Mouse (Mus musculus): ENCODE measurements around the gene Fstl4.

The Fstl4 gene

DNA sequence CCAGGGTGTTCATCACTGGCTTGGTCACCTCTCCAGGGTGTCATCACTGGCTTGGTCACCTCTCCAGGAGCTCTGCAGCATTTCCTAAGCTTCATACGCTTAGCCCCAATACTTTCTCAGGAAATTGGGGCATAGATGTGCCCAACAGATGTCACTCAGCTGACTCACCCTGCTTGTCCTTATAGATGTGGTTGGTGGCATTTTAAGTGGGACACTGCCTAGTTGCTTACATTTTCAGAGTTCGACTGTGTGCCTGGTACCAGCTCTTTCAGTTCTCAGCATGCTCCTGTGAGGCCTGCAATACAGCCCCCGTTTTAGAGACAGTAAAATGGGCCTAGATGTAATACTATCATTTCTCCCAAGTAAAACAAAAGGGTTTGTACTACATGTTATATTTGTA, 8.6 kb downstream of the Fstl4 start:
- DNase-seq = peak; percentile 34

DNA sequence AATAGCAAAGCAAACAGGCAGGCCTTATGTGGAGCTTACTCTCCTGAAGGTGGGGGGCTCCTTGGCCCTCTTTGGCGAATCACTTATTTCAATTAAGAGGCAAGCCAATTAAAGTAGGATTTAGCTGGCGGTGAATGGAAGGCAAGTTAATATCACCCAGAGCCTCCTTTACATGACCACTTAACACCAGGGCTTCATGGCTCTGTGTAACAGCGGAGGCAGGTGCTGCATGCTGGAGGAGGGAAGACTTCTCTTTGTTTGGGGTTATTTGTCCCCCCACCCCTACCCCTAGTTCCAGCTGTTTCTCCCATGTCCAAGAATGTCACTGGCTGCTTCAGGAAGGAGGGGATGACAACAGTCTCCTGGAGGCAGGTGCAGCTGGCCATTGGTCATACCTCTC, 10.9 kb downstream of the Fstl4 start:
- DNase-seq = no peak

DNA sequence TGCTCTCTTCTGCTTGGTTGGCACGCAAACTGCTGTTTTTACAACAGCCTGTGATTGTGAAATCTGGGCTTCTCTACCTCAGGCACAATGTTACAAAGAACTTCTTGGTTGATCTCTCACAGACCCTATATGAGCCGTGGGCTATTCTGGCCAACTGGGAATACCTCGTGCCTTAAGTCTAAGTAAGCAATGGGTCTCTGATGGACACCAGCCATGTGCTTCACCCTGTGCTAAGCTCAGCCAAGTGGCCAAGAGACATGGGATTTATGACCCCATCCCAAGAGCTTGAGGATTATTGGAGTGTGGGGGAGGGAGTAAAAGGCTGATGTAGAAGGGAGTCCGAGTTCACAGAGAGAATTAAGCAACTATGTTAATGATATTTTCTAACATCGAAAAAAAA, 18.0 kb downstream of the Fstl4 start:
- DNase-seq = no peak

DNA sequence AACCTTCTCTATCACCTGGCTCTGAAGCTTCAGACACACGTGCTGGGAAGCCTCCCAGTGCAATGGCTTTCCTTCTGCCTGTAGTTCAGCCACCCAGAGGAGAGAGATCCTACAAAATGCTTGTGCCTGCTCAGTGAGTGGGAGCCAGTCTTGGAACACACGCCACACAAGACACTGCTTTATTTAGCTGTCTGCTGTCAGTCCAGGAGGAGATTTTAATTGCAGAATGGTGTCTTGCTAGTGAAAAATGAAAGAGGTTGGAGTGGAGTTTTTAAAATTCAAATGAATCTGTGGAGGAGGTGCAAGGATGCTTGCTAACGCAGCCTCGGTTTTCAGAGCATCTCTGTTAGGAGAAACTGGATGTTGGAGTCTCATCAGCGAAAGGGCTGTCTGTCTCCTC, 29.9 kb downstream of the Fstl4 start:
- DNase-seq = no peak

DNA sequence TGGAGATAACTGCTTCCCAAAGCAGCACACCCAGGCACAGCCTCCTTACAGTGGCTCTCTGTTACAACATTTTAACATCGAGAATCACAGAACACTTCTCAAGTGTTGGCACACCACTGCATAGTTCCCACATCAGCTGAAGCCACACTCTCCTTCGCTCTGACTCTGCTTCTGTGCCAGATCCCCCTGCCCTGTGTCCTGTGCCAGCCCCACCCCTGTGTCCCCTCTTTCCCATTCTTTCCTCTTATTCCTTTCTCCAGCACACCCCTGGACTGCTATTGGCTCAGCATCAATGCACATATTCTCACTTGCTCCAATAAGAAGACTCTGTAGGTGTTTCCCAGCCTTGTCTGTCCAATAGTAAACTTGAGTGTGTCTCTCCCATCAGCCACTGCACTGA, 45.1 kb downstream of the Fstl4 start:
- peak; percentile 69 for DNase-seq

DNA sequence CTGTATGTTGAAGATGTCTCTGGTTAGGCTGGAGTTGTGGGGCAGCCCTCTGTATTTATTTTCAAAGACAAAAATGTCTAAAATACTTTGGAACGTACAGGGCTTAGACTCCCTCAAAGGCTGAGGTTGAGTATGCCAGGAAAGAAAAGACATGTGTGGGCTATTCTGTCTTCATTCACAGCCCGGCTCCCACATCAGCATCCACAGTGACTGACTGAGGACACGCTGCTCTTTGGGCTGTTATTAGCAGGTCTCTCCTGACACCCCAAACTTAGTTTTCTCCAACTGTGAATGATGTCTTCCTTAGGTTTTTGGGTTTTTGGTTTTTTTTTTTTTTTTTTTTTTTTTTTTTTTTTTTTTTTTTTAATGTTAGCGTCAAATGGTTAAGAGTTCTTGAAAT, 51.6 kb downstream of the Fstl4 start:
- peak; percentile 59 for DNase-seq

DNA sequence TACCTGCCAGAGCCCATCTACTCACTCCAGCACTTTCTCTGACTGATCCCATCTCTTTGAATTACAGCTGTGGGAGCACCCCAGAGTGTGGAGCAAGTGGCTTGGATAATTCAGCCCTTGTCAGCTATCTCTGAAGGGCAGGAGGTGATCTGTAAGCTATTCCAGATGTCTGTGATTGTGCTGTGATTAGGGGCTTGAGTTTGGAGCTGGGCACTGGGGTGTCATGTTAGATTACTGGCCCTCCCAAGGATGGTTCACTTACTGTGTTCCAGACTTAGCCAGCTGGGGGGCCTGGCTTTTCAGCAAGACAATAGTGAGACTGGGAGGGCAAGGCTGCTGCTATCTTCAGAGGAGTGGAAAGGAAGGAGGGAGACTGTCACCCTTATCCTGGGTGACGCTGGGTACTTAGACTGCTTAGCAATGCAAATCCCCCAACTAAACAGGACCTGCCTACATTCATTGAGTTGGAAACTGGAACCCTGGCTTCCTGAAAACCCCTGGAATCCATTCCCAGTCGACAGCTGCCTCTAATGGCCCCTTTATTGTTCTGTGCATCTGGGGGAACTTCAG, 56.0 kb downstream of the Fstl4 start:
- no peak for DNase-seq

DNA sequence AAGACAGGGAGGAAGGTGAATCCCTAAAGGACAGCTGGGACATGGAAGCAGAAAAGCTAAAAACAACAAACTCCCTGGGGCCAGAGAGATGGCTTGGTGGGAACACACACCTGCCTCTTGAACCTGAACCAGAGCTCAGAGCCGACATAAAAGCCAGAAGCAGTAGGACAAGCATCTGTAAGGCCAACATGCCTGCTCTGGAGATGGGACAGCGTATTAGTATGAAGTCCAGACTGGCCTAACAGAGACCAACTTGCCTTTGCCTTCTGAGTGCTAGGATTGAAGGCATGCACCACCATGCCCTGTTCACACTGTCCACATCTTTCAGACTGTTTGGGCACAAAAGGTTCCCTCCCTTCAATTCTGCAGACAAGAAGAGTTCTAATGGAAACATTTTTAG, 62.2 kb downstream of the Fstl4 start:
- peak; percentile 54 for DNase-seq

DNA sequence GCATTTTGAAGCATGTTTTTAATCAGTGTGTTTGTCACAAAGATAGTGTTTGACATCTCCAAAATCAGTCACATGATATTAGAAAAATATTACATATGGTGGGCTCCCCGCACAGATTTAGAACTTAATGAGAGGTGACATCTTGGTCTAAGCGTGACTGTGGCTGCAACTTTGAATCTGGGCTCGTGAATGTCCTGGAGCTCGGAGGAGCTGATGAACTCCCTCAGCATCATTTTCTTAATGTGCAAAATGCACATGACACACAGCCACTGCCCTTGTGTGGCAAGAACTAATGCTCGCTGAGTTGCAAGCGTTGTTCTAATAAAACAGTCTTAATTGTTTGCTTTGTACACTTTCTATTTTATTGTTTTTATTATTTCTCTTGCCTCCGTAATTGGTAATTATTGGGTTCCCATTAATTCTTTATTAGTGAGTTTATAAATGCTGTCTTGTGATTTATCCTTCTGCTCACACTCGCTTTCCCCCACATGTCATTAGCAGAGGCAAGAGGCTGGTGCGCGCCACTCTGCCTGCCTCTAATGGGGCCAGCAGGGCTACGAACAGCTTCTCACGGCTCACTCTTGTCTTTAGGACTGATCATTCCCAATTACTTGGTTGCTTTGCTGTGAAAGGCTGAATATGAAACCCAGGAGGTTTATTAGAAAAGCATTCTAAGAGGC, 67.3 kb downstream of the Fstl4 start:
- DNase-seq = peak; percentile 40

DNA sequence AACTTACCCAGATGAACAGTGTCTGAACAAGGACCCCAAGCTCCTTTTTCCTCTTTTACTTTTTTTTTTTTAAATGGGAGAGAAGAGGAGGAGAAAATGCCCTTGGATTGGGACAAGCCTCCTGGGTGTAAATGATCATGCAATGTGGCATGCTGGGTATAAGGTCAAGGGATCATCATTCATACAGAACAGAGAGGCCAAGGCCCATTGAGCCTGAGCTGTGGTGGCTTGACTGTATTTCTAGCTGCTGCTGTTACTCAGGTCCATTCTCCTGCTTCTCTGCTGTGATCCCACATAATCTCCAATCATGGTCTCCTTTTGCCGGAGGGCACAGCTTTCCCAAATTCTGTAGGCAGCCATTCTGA, 67.9 kb downstream of the Fstl4 start:
- DNase-seq = peak; percentile 16

DNA sequence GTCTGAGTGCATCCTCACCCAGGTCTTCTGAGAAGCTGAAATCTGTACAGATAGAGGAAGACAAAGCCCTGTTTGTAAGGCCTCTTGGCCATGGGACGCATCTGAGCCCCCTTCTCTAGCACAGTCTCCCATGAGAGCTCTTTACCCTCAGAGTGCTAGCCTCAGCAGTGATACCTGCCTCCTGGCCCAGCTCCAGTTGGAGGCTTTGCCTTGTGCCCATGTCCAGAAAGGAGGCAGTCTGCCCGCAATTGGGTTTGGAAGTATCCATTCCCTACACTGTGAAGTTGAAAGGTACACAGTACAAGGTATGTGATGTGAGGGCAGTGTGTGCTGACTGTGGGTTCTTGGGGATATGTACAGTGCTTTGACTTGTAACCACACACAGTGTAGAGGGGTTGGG, 84.3 kb downstream of the Fstl4 start:
- DNase-seq = no peak

DNA sequence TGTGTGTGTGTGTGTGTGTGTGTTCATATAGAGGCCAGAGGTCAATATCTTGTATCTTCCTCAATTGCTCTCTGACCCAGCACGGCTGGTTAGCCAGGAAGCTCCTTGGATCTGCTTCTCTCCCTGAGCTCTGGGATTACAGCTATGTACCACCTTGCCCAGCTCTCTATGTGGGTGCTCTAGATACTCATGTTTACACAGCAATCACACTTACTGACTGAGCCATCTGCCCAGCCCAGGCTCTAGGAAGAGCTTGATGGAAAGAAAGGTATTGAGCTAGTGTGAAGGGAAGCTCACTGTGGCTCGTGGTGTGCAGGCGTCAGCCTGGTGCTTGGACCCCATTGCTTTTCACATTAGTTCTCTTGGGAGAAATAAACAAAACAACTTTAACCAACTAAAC, 85.6 kb downstream of the Fstl4 start:
- no peak for DNase-seq

DNA sequence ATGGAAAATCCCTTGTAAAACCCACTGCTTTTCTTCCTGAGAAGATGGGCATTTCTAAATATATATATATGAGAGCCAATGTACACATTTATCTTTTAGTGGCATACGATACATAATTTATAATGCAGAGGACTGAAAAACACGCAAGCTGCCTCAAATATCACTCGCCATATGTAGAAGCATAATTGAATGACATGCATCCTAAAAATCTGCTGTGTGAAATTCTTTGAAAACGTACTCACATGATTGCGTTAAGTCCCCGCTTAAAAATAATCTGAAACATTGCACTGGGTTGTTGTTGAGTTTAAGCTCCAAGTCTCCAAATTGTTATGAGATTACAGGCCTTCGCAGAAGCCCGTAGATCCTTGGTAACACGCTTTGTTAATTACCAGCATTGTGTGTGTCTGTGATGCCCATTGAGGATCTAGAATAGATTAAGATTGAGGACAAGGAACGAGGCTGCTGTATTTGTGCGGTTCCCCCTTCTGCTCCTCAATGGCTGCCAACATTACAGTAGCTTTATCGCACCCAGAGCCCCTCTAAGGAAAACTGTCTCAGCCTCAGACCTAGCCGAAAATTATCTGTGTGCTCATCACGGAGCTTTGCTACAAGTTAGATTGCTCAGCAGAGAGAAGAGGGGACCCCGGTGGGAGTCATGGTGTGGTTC, 108.5 kb downstream of the Fstl4 start:
- DNase-seq = no peak

DNA sequence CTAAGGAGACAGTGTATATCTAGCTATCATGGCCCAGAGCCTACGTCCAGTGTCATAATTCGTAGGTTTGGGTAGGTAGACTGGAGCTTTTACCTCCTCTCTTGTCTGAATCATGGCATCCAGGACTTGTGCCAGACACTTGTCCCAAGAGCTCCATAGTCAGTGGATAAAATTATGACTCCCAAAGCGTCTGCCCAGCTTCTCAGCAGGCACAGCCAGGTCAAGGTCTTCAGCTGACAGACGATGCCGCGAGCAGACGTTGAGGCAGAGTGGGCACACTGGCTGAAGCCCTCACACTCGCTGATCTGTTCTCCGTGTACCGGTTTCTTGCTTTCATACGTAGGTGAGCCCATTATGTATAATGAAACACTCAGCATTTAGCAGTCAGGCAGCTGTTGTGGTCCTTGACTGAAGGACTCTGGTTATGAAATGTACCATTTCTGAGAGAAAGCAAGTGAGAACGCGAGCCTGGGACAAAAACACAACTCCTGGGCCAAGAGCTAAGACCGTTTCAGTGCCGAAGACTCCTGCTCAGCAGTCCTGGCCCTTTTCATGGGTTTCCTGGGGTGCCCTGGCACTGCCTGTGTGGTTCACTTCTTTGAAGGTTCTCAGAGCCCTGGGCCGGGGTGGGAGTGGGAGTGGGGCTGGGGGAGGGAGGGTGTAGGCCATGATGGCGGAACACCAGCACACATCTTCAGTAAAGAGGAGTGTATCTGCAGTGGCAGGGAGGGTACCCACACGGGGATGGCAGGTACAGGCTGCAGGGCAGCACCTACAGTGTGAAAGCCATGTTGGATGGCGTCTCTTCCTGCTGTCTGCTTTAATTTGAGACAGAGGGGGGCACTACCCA, 111.7 kb downstream of the Fstl4 start:
- DNase-seq = peak; percentile 95

DNA sequence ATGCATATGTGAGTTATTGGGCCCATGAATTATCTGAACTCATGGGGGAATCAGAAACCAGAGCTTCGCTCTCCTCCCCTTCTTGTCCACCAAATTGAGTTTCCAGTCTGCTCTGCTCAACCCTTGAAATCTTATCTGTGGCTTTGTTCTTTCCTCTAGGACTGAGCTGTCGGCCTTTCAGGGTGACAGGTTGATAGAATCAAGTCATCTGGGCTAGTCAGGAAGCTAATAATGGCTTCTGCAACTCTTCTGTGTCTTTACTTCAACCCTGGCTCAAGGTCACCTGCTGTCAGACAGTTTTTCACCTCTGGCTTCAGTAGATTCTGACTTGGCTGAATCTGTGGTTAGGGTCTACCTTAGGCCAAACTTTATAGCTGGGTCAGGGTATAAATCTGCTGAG, 113.2 kb downstream of the Fstl4 start:
- no peak for DNase-seq

DNA sequence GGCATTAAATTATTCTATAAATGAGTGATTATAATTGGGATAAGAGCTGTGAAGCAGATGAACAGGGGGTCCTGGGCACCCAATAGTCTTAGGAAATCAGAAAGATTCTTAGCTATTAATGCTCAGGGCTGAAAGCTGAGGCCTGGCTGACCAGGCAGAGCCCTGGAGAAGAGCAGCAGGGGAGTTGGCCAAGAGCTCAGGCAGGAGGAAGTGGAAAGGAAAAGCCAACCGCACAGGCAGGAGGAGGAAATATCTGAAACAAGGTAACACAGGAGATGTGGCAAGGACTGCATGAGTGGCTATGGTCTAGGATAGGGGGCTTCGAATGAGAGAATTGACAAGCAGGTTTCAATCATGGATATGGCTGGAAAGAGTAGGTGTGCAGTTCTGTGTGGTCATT, 115.5 kb downstream of the Fstl4 start:
- DNase-seq = no peak

DNA sequence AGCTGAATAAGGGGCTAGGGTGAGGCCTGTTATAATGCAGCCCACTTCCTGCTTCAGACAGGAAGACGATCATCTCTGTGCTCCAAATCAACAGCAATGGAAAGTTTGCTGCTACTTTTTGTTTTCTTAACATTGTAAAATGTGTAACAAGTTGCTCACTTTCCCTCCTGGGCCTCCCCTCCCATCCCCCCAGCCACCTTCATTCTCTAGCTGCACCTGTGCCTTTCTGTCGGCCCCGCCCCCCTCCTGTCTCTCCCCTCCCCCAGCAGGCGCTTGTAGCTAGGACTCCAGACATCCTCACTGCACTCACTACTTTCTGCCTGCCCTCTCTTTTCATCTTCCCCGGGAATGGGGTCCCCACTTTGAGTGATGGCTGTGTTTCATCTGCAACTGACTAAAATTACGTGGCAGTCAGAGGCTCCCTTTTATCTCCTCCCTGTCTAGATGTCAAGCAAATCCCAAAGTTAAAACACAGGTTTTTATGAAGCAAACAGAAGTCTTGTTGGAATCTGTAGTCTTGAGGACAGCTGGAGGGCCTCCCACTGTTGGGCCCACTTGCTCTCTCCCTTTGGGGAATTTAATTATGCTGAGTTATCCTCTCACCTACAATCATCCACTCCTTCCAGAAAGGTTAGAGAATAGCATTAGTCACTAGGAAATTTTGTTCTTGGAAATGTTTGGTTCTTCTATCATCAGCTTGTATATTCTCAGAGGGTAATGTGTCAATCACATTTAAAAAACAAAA, 122.3 kb downstream of the Fstl4 start:
- DNase-seq = no peak

DNA sequence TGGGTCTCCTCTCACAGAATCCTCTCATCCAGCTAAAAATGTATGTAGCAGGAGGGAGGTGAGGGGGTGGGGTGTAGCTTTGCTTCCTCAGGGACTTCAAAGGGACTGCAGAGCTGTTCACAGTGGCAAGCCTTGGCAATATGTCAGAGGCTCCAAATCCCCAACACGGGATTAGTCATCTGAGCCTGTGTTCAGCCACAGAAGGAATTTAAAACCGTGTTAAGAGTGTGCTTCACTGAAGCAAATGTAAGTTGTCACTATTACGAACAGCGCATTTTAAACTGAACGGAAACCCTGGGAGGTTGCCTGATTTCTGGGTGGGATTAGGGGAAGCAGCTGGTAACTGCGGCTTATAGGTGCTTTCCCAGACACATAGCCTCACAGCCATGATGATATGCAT, 123.7 kb downstream of the Fstl4 start:
- no peak for DNase-seq

DNA sequence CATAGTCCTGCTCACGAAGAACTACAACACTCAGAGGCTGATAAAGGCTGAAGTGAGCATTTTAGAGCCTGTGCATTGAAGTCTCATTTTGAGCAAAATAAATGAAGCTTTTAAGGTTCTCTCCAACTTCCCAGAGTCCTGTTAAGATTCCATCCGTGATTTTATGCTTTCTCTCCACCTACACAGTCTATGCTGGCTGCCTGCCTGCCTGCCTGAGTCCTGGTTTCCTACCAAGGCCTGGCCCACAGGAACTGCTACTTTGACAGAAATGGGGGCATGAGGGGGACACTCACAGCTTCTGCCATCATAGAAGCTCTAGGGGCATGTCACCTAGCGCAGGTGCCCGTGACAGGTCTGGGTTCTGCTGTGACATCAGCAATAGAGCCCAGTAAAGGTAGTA, 125.1 kb downstream of the Fstl4 start:
- DNase-seq = no peak

DNA sequence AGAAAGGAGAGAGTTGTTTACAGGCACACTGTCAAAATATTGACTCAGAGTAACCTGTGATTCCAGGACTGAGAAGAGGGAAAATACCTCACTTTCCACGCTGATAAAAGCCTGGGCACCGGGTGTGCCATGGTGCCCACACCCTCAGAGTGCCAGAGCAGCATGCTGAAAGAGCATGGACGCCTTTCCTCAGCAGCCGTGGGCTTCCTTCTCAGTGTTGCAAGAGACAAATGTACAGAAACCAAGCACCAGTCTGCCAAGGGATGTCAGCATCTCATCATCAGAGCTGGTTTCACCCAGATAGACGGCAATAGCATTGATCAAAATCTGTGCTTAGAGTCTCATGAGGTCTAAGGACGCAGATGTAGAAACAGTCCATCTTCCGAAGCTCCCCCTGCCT, 125.7 kb downstream of the Fstl4 start:
- no peak for DNase-seq

DNA sequence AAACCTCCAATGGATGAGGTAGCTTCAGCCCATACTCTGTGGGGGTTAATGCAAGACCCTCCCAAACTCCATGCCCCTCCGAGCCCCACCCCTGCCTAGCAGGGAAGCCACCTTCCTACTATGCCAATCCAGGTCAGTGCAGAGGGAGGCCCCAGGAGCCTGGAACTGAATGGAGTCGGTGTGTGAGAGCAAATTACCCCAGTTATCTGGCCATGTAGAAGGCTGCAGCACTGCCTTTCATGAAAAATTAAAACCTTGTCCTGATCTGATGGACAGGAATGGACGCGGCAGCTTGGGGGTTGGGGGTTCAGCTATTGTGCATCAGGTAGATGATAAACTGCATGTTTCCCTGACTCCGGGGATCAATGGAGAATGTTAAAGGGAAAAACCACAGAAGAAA, 139.7 kb downstream of the Fstl4 start:
- DNase-seq = no peak

DNA sequence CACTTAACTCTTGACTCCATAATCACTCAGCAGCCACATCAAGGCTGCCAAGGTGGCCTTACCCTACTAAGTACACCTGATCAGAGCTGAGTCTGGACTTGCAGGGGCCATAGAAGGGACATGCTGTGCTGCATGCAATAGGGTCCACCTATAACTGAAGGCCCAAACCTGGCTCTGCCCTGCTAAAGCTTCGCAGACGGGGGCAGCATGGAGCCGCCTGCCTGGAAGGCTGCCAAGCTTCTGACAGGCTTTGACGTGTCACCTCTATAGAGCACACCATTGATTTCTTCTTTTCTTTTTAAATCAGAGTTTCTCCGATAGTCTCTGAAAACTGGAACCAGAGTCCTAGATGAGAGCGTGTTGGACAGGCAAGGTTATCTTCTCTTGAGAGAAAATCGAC, 146.4 kb downstream of the Fstl4 start:
- no peak for DNase-seq

DNA sequence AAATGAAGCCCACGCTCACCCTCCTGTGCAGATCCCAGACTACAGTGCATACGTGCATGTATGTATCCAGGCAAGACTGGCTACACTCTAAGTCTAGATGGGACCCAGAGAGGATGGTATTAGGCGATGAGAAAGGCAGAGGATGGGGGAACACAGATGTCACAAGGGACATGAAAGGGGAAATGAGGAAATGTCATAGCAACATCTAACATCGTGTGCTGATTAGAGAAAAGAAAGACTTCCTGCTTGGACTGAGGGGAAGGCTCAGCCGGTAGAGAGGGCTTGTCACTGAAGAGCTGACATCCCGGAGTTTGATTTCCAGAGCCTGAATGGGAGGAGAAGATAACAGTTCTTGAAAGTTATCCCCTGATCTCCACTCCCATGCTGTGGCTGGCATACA, 150.0 kb downstream of the Fstl4 start:
- no peak for DNase-seq
